Mouse (Mus musculus): ENCODE data around the gene Pde1a. TPM values are rescaled to one million over a fixed set of nuclear protein-coding genes. Genes with fewer than 3 reads are reported as not detected.

Gene Pde1a
- polyA plus RNA-seq, 1 experiment, result 4.4 TPM

- TF ChIP-seq POLR2A (IDR thresholded peaks at IDR 0.05; ENCODE audit: borderline replicate concordance, extremely low read depth, insufficient read depth, insufficient read length, poor library complexity, severe bottlenecking) (no peak), CTCF (IDR thresholded peaks at IDR 0.05; ENCODE audit: borderline replicate concordance, extremely low read depth, insufficient read depth, insufficient read length) (no peak)
- no peak for DNase-seq (ENCODE audit: low read depth)
Measured at GRCm38 (mm10) chr2:80080090-80080821, 49.0 kb downstream of the Pde1a start.

DNA sequence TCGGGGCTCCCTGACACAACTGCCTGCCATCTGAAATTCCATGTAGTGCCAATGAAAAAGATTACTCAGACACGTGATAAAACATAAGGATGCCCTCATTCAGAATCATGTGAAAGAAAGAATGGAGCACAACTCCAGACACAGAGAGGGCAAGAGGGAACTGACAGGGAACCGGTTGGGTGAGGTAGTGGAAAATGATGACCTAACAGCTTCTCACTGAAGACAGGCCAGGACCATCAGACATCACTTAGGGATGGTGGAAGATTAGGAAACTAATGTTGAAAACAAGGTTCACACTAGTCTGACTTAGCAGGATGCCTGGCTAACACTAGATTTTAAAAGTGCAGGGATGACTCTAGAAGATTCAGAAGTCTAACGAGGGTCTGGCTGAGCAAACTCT is 49.6 kb downstream of the Pde1a start:
- TF ChIP-seq POLR2A (IDR thresholded peaks at IDR 0.05; ENCODE audit: borderline replicate concordance, extremely low read depth, insufficient read depth, insufficient read length, poor library complexity, severe bottlenecking) (no peak), CTCF (IDR thresholded peaks at IDR 0.05; ENCODE audit: borderline replicate concordance, extremely low read depth, insufficient read depth, insufficient read length) (no peak)
- DNase-seq (ENCODE audit: low read depth), result no peak

DNA sequence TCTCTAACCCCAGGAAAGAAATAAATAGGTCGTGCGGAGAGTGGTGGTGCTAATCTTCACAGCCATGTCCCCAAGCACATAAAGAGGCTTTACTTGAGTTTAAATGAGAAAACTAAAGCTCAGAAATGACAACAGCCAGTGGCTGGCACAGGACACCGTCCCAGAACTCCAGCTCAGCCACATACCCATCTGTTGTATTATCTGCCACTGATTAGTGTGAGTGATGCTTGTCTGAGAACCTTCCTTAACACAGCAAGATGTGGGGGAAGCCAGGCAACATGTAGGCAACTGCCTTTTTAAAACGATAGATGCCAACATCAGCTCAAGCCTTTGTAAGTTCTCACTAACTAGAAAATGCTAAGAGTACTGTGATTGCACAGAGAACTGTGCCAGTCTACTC is 52.9 kb downstream of the Pde1a start:
- DNase-seq (ENCODE audit: low read depth), result peak; percentile 19
- TF ChIP-seq CTCF (IDR thresholded peaks at IDR 0.05; ENCODE audit: borderline replicate concordance, extremely low read depth, insufficient read depth, insufficient read length) (no peak), POLR2A (IDR thresholded peaks at IDR 0.05; ENCODE audit: borderline replicate concordance, extremely low read depth, insufficient read depth, insufficient read length, poor library complexity, severe bottlenecking) (no peak)

DNA sequence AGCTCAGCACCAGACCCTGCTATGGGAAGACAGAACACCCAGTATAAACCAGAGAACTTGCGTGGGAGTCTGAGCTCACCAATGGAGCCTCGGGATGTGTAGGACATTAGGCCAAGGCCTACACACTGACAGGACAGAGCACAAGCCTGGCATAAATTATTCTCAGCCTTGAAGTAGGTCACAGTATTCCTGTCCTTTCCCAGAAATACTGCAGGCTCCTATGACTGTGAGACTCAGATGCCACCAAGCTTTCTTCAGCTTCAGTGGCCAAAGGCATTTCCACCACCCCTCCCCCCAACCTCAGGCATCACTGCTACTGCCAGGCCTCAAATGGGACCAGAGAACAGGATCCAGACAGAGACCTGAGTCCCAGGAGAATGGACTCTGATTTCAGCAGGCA is 54.7 kb downstream of the Pde1a start:
- TF ChIP-seq CTCF (IDR thresholded peaks at IDR 0.05; ENCODE audit: borderline replicate concordance, extremely low read depth, insufficient read depth, insufficient read length) (no peak), POLR2A (IDR thresholded peaks at IDR 0.05; ENCODE audit: borderline replicate concordance, extremely low read depth, insufficient read depth, insufficient read length, poor library complexity, severe bottlenecking) (no peak)
- DNase-seq (ENCODE audit: low read depth), result no peak

GRCm38 (mm10) chr2:80074046-80074445 is 55.2 kb downstream of the Pde1a start:
- TF ChIP-seq POLR2A (IDR thresholded peaks at IDR 0.05; ENCODE audit: borderline replicate concordance, extremely low read depth, insufficient read depth, insufficient read length, poor library complexity, severe bottlenecking) (no peak), CTCF (IDR thresholded peaks at IDR 0.05; ENCODE audit: borderline replicate concordance, extremely low read depth, insufficient read depth, insufficient read length) (no peak)
- no peak for DNase-seq (ENCODE audit: low read depth)

DNA sequence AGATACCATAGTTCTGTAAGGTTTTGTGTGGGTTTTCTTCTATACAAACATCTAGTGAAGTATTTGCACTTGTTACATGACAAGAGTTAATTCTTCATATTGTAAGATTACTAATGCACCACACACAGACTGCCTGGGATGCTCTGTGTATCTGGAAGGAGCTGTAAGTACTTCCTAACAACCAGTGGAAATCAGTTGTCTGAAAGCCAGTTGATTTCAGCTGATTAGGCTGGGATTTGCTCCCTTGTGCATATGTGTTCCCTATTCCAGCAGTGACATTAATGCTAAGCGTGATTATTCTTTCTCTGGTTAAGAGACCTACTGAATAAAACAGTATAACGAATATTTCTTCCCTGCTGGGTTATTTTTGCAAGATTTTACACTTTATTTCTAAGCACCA is 55.8 kb downstream of the Pde1a start:
- DNase-seq (ENCODE audit: low read depth), result peak; percentile 53
- TF ChIP-seq POLR2A (IDR thresholded peaks at IDR 0.05; ENCODE audit: borderline replicate concordance, extremely low read depth, insufficient read depth, insufficient read length, poor library complexity, severe bottlenecking) (no peak), CTCF (IDR thresholded peaks at IDR 0.05; ENCODE audit: borderline replicate concordance, extremely low read depth, insufficient read depth, insufficient read length) (no peak)

DNA sequence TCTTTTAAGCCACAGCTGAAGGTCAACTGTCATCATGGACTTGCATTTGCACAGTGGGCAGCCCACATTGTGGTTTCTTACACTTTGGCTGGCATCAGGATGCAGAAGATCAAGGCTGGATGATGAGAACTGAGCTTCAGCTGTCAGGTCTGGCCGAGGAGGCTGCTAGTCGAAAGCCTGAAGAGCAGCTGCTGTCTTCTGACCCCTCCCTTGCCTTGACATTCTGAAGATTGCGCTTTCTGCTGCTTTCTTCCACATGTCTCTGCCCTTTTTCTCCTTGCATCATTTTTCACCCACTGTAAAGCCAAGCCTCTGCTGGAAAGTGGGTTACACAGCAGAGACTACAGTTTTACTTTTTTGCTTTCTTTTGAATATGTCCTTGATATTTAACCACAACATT is 59.5 kb downstream of the Pde1a start:
- TF ChIP-seq POLR2A (IDR thresholded peaks at IDR 0.05; ENCODE audit: borderline replicate concordance, extremely low read depth, insufficient read depth, insufficient read length, poor library complexity, severe bottlenecking), result no peak
- TF ChIP-seq CTCF (IDR thresholded peaks at IDR 0.05; ENCODE audit: borderline replicate concordance, extremely low read depth, insufficient read depth, insufficient read length), result no peak
- DNase-seq (ENCODE audit: low read depth), result no peak

- TF ChIP-seq CTCF (IDR thresholded peaks at IDR 0.05; ENCODE audit: borderline replicate concordance, extremely low read depth, insufficient read depth, insufficient read length) (no peak), POLR2A (IDR thresholded peaks at IDR 0.05; ENCODE audit: borderline replicate concordance, extremely low read depth, insufficient read depth, insufficient read length, poor library complexity, severe bottlenecking) (no peak)
- no peak for DNase-seq (ENCODE audit: low read depth)
Measured at GRCm38 (mm10) chr2:80066449-80066848, 62.8 kb downstream of the Pde1a start.

- DNase-seq (ENCODE audit: low read depth), result peak; percentile 54
- no peak for TF ChIP-seq CTCF (IDR thresholded peaks at IDR 0.05; ENCODE audit: borderline replicate concordance, extremely low read depth, insufficient read depth, insufficient read length)
- TF ChIP-seq POLR2A (IDR thresholded peaks at IDR 0.05; ENCODE audit: borderline replicate concordance, extremely low read depth, insufficient read depth, insufficient read length, poor library complexity, severe bottlenecking), result no peak
Measured at GRCm38 (mm10) chr2:80056062-80056461, 73.2 kb downstream of the Pde1a start.

DNA sequence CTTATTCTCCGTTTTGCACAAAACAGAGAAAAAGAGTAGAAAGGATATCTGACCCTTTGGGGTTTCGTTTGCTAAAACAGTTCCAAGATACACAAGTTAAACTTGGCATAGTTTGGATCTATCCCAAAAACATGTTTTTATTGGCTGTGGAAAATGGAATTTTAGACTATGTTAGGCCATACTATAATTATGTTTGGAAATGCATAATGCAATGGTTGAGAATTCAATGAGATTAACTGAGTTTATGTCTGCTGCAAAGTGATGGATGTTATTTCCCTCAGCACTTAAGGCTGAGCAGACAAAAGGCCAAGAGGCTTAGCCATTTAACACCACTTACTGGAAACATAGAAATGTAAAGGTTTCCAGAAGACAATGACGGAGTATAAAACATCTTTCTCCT is 75.2 kb downstream of the Pde1a start:
- DNase-seq (ENCODE audit: low read depth), result no peak
- TF ChIP-seq CTCF (IDR thresholded peaks at IDR 0.05; ENCODE audit: borderline replicate concordance, extremely low read depth, insufficient read depth, insufficient read length) (no peak), POLR2A (IDR thresholded peaks at IDR 0.05; ENCODE audit: borderline replicate concordance, extremely low read depth, insufficient read depth, insufficient read length, poor library complexity, severe bottlenecking) (no peak)

GRCm38 (mm10) chr2:80046751-80047513 is 82.3 kb downstream of the Pde1a start:
- no peak for TF ChIP-seq POLR2A (IDR thresholded peaks at IDR 0.05; ENCODE audit: borderline replicate concordance, extremely low read depth, insufficient read depth, insufficient read length, poor library complexity, severe bottlenecking)
- no peak for TF ChIP-seq CTCF (IDR thresholded peaks at IDR 0.05; ENCODE audit: borderline replicate concordance, extremely low read depth, insufficient read depth, insufficient read length)
- DNase-seq (ENCODE audit: low read depth), result no peak

Data from brain, embryonic 14.5 days (tissue).